Mouse (Mus musculus): Measurements from ENCODE around the gene Dst.

Dst gene

DNA sequence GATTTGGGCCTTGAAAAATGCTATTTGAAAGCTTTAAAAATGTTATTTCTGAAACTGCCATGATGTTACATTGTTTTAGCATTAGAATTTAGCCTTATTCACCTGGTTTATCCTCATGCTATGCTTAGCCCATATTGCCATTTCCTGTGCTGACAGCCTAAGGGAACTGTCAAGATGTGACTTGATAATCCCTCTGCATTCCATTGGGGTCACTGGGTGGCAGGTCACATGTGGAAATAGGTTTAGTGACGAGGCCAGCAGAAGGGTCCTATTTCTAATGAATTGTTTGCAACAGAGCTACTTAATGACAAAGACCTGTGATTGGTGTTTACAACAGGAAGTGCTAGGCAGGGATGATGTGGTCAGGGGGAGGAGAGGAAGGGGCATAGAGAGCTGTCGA is 61.9 kb downstream of the Dst start:
- Histone ChIP-seq H3K4me3 (replicated peaks; ENCODE audit: low read length) (no peak overlapping the region), H3K9me3 (ENCODE audit: low read length) (no peaks in the 10 kb centered on the region), H3K4me1 (replicated peaks; ENCODE audit: low read depth, low read length) (peaks cover 30% of the 10 kb centered on the region), H3K36me3 (ENCODE audit: insufficient read depth, low read length) (peaks cover 10% of the 10 kb centered on the region; the same call in 1 of the 2 replicates), H3K27me3 (ENCODE audit: insufficient read depth, low read length) (no peaks in the 10 kb centered on the region)
- TF ChIP-seq POU5F1 (IDR thresholded peaks at IDR 0.05; ENCODE audit: borderline replicate concordance, low read length) = no peak
- no peak for TF ChIP-seq CTCF (conservative IDR thresholded peaks at IDR 0.05; ENCODE audit: low read length)
- no peak for TF ChIP-seq NANOG (IDR thresholded peaks at IDR 0.05; ENCODE audit: borderline replicate concordance, low read length)

GRCm38 (mm10) chr1:33974401-33974800 is 66.4 kb downstream of the Dst start:
- H3K4me3 ChIP-seq (replicated peaks; ENCODE audit: low read length) = peak overlapping the region; percentile 20; the same call in 1 of the 2 replicates
- TF ChIP-seq CTCF (conservative IDR thresholded peaks at IDR 0.05; ENCODE audit: low read length) (no peak), POU5F1 (IDR thresholded peaks at IDR 0.05; ENCODE audit: borderline replicate concordance, low read length) (no peak), NANOG (IDR thresholded peaks at IDR 0.05; ENCODE audit: borderline replicate concordance, low read length) (no peak)

GRCm38 (mm10) chr1:33975333-33975732 is 67.3 kb downstream of the Dst start:
- TF ChIP-seq CTCF (conservative IDR thresholded peaks at IDR 0.05; ENCODE audit: low read length) (no peak), NANOG (IDR thresholded peaks at IDR 0.05; ENCODE audit: borderline replicate concordance, low read length) (no peak), POU5F1 (IDR thresholded peaks at IDR 0.05; ENCODE audit: borderline replicate concordance, low read length) (no peak)
- Histone ChIP-seq H3K4me3 (replicated peaks; ENCODE audit: low read length) (no peak overlapping the region), H3K4me1 (replicated peaks; ENCODE audit: low read depth, low read length) (peaks cover 11% of the 10 kb centered on the region), H3K36me3 (ENCODE audit: insufficient read depth, low read length) (peaks cover 3% of the 10 kb centered on the region; the same call in 1 of the 2 replicates), H3K9me3 (ENCODE audit: low read length) (no peaks in the 10 kb centered on the region), H3K27me3 (ENCODE audit: insufficient read depth, low read length) (no peaks in the 10 kb centered on the region)

More at GRCm38 (mm10) chr1:33974401-33974800, 66.4 kb downstream of the Dst start:
- Histone ChIP-seq H3K4me1 (replicated peaks; ENCODE audit: low read depth, low read length) (peaks cover 13% of the 10 kb centered on the region), H3K9me3 (ENCODE audit: low read length) (no peaks in the 10 kb centered on the region), H3K27me3 (ENCODE audit: insufficient read depth, low read length) (no peaks in the 10 kb centered on the region), H3K36me3 (ENCODE audit: insufficient read depth, low read length) (peaks cover 8% of the 10 kb centered on the region; the same call in 1 of the 2 replicates)

GRCm38 (mm10) chr1:33977832-33978231 is 69.8 kb downstream of the Dst start:
- Histone ChIP-seq H3K36me3 (ENCODE audit: insufficient read depth, low read length) (no peaks in the 10 kb centered on the region), H3K4me1 (replicated peaks; ENCODE audit: low read depth, low read length) (peaks cover 11% of the 10 kb centered on the region)
- TF ChIP-seq POU5F1 (IDR thresholded peaks at IDR 0.05; ENCODE audit: borderline replicate concordance, low read length) = no peak
- TF ChIP-seq CTCF (conservative IDR thresholded peaks at IDR 0.05; ENCODE audit: low read length) = no peak
- no peak for TF ChIP-seq NANOG (IDR thresholded peaks at IDR 0.05; ENCODE audit: borderline replicate concordance, low read length)

GRCm38 (mm10) chr1:33980420-33980819 is 72.4 kb downstream of the Dst start:
- no peak overlapping the region for H3K4me3 ChIP-seq (replicated peaks; ENCODE audit: low read length)

More at GRCm38 (mm10) chr1:33977832-33978231, 69.8 kb downstream of the Dst start:
- no peaks in the 10 kb centered on the region for H3K27me3 ChIP-seq (ENCODE audit: insufficient read depth, low read length)
- H3K4me3 ChIP-seq (replicated peaks; ENCODE audit: low read length) = no peak overlapping the region
- no peaks in the 10 kb centered on the region for H3K9me3 ChIP-seq (ENCODE audit: low read length)

DNA sequence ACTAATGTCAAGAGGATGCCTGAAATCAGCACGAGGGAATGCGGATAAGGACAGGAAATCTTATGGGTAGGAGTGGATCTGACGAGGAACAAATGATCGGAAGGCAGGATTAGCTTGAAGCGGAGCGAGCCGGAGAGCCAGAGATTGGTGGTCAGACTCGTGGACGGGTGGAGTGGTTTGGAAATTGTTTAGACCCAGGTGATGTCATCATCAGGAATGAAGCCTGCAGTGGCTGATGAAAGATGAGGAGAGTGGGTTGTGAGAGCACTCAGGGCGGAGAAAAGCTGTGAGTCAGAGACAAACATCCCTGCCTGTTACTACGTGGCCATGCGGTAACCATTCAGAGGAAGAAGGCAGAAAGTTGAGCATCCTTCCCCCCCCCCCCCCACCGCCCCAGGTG is 81.6 kb downstream of the Dst start:
- TF ChIP-seq CTCF (conservative IDR thresholded peaks at IDR 0.05; ENCODE audit: low read length) = no peak
- no peak for TF ChIP-seq POU5F1 (IDR thresholded peaks at IDR 0.05; ENCODE audit: borderline replicate concordance, low read length)
- TF ChIP-seq NANOG (IDR thresholded peaks at IDR 0.05; ENCODE audit: borderline replicate concordance, low read length) = no peak

More at GRCm38 (mm10) chr1:33980420-33980819, 72.4 kb downstream of the Dst start:
- H3K27me3 ChIP-seq (ENCODE audit: insufficient read depth, low read length) = no peaks in the 10 kb centered on the region
- H3K9me3 ChIP-seq (ENCODE audit: low read length) = no peaks in the 10 kb centered on the region
- H3K4me1 ChIP-seq (replicated peaks; ENCODE audit: low read depth, low read length) = peaks cover 3% of the 10 kb centered on the region
- no peaks in the 10 kb centered on the region for H3K36me3 ChIP-seq (ENCODE audit: insufficient read depth, low read length)
- no peak for TF ChIP-seq POU5F1 (IDR thresholded peaks at IDR 0.05; ENCODE audit: borderline replicate concordance, low read length)
- TF ChIP-seq CTCF (conservative IDR thresholded peaks at IDR 0.05; ENCODE audit: low read length) = no peak
- no peak for TF ChIP-seq NANOG (IDR thresholded peaks at IDR 0.05; ENCODE audit: borderline replicate concordance, low read length)

DNA sequence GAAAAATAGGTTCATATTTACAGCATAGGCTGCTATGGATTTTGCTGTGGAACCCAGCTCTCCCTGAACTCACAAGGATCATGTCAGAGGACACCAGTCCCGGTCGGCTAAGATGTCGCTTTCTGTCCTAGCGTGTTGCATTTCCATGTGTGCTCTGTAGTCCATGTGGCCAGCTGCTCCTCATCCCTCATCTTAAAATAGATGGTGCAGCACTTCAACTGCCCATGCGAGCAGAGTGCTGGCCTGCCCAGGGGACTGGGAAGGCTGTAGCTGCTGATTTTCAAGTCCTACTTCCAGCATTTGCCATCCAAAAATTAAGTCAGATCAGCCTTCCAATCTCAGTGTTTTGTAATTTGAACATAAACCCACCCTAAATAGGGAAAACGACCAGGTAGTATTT is 83.0 kb downstream of the Dst start:
- TF ChIP-seq CTCF (conservative IDR thresholded peaks at IDR 0.05; ENCODE audit: low read length) (no peak), POU5F1 (IDR thresholded peaks at IDR 0.05; ENCODE audit: borderline replicate concordance, low read length) (no peak), NANOG (IDR thresholded peaks at IDR 0.05; ENCODE audit: borderline replicate concordance, low read length) (no peak)
- no peaks in the 10 kb centered on the region for H3K36me3 ChIP-seq (ENCODE audit: insufficient read depth, low read length)
- H3K9me3 ChIP-seq (ENCODE audit: low read length) = no peaks in the 10 kb centered on the region

More for the DNA sequence above, 81.6 kb downstream of the Dst start:
- no peaks in the 10 kb centered on the region for H3K36me3 ChIP-seq (ENCODE audit: insufficient read depth, low read length)
- H3K27me3 ChIP-seq (ENCODE audit: insufficient read depth, low read length) = no peaks in the 10 kb centered on the region
- H3K9me3 ChIP-seq (ENCODE audit: low read length) = no peaks in the 10 kb centered on the region
- peaks cover 15% of the 10 kb centered on the region for H3K4me1 ChIP-seq (replicated peaks; ENCODE audit: low read depth, low read length)
- peak overlapping the region; percentile 26; the same call in 1 of the 2 replicates for H3K4me3 ChIP-seq (replicated peaks; ENCODE audit: low read length)

DNA sequence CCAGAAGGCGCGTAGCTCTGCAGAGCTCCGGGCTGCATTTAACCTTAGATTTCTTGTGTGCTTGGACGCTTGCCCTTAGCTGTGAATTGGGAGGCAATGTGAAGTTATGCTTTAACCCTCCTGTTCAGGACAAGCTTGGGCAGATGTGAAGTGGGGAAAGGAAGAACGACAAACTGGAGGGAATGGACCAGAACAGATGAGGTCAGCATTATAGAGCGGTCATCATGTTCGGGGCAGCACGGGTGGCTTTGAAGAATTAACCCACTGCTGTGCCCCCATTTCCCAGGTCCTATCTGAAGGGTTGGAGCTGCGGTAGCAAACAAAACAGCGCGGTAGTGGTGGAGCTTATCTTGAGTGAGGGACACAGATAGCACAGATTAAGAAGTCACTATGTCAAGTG is 84.8 kb downstream of the Dst start:
- TF ChIP-seq NANOG (IDR thresholded peaks at IDR 0.05; ENCODE audit: borderline replicate concordance, low read length) (no peak), POU5F1 (IDR thresholded peaks at IDR 0.05; ENCODE audit: borderline replicate concordance, low read length) (no peak), CTCF (conservative IDR thresholded peaks at IDR 0.05; ENCODE audit: low read length) (no peak)
- H3K9me3 ChIP-seq (ENCODE audit: low read length) = no peaks in the 10 kb centered on the region
- H3K4me3 ChIP-seq (replicated peaks; ENCODE audit: low read length) = no peak overlapping the region
- H3K27me3 ChIP-seq (ENCODE audit: insufficient read depth, low read length) = no peaks in the 10 kb centered on the region
- H3K36me3 ChIP-seq (ENCODE audit: insufficient read depth, low read length) = no peaks in the 10 kb centered on the region
- peaks cover 15% of the 10 kb centered on the region for H3K4me1 ChIP-seq (replicated peaks; ENCODE audit: low read depth, low read length)

More for the DNA sequence above, 83.0 kb downstream of the Dst start:
- no peaks in the 10 kb centered on the region for H3K27me3 ChIP-seq (ENCODE audit: insufficient read depth, low read length)
- H3K4me3 ChIP-seq (replicated peaks; ENCODE audit: low read length) = no peak overlapping the region
- H3K4me1 ChIP-seq (replicated peaks; ENCODE audit: low read depth, low read length) = peaks cover 15% of the 10 kb centered on the region

GRCm38 (mm10) chr1:33994201-33994600 is 86.2 kb downstream of the Dst start:
- Histone ChIP-seq H3K36me3 (ENCODE audit: insufficient read depth, low read length) (no peaks in the 10 kb centered on the region), H3K4me3 (replicated peaks; ENCODE audit: low read length) (no peak overlapping the region), H3K27me3 (ENCODE audit: insufficient read depth, low read length) (no peaks in the 10 kb centered on the region), H3K9me3 (ENCODE audit: low read length) (no peaks in the 10 kb centered on the region), H3K4me1 (replicated peaks; ENCODE audit: low read depth, low read length) (peaks cover 15% of the 10 kb centered on the region)
- TF ChIP-seq NANOG (IDR thresholded peaks at IDR 0.05; ENCODE audit: borderline replicate concordance, low read length) (no peak), POU5F1 (IDR thresholded peaks at IDR 0.05; ENCODE audit: borderline replicate concordance, low read length) (no peak), CTCF (conservative IDR thresholded peaks at IDR 0.05; ENCODE audit: low read length) (no peak)

Data from E14TG2a.4 (cell line).